Mouse (Mus musculus): ENCODE measurements around the gene Myo16. TPM values are rescaled to one million over a fixed set of nuclear protein-coding genes. Genes with fewer than 3 reads are reported as not detected.

The Myo16 gene
- polyA plus RNA-seq, 1 experiment from 2014 or later: 0.70 TPM

DNA sequence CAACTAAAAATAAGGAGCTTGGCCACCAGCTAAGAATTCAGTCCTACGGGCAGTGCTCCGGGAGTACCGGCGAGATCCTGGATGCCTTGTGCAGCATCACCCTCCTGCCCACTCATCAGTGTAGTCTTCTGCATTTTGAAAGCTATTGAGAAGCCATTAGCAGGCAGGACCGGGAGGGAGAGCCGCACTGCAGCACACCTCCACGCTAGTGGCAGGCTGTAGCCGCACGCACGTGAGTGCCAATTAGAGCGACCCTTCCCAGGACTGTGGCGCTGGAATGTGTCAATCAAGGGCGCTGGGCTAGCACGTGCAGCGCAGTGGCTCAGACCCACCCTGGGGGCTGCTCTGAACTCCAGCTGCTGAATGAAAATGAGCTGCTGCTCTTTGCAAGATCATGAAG is 95.4 kb downstream of the Myo16 start:
- DNase-seq: peak; percentile 4
- 4% methylated on average over 15 of the region's 15 CpGs for WGBS
- no peak for TF ChIP-seq CTCF (IDR thresholded peaks at IDR 0.05; ENCODE audit: low read depth)
- Histone ChIP-seq H3K4me2 (no peak overlapping the region), H3K27ac (ENCODE audit: low read depth) (no peak overlapping the region), H3K9ac (no peak overlapping the region), H3K4me1 (ENCODE audit: insufficient read depth) (no peaks in the 10 kb centered on the region), H3K27me3 (ENCODE audit: insufficient read depth, low read length) (no peaks in the 10 kb centered on the region), H3K9me3 (ENCODE audit: low read depth, low read length) (no peaks in the 10 kb centered on the region), H3K36me3 (ENCODE audit: insufficient read depth) (no peaks in the 10 kb centered on the region), H3K4me3 (ENCODE audit: low read depth, low read length) (no peak overlapping the region)
- no peak for ATAC-seq (ENCODE audit: insufficient read depth)

DNA sequence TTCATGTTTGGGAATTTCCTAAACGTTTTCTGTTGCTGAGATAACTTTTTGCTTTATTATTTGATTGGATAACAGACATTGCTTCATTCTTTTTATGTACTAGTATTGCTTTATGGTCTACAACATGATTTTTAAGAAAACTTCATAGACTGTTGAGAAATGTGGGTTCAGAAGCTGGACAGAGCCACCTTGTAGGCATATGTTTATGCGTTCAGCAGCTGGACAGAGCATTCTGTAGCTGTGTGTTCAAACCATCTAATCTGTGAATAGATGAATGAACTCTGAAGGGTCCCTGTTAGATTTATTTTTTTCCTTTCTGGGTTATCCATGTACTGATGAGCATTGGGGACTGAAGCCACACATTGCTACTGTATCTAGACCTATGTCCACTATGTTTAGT is 102.0 kb downstream of the Myo16 start:
- Histone ChIP-seq H3K27ac (ENCODE audit: low read depth) (no peak overlapping the region), H3K4me1 (ENCODE audit: insufficient read depth) (no peaks in the 10 kb centered on the region), H3K4me3 (ENCODE audit: low read depth, low read length) (no peak overlapping the region), H3K9me3 (ENCODE audit: low read depth, low read length) (no peaks in the 10 kb centered on the region), H3K4me2 (no peak overlapping the region), H3K27me3 (ENCODE audit: insufficient read depth, low read length) (no peaks in the 10 kb centered on the region), H3K36me3 (ENCODE audit: insufficient read depth) (no peaks in the 10 kb centered on the region), H3K9ac (no peak overlapping the region)
- no peak for TF ChIP-seq CTCF (IDR thresholded peaks at IDR 0.05; ENCODE audit: low read depth)
- WGBS: 62% methylated on average over 2 of the region's 2 CpGs
- ATAC-seq (ENCODE audit: insufficient read depth) (no peak), DNase-seq (peak; percentile 74)

DNA sequence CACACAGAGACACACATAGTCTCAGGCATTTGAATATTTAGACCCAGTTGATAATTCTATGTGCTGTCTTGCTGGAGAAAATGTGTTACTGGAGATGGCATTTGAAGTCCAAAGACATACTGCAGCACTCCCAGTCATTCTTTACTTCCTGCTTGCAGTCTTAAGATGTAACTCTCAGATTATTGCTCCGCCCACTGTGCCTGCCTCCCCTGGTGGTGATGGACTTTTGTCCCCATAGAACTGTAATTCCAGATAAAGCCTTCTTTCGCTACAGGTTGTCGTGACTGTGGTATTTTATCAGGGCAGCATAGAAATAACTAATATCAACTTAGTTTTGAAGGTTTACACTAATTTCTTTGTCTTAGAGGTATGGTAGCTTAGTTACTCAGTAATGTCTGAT is 102.9 kb downstream of the Myo16 start:
- no peaks in the 10 kb centered on the region for H3K9me3 ChIP-seq (ENCODE audit: low read depth, low read length)
- no peak for TF ChIP-seq CTCF (IDR thresholded peaks at IDR 0.05; ENCODE audit: low read depth)
- no peak for ATAC-seq (ENCODE audit: insufficient read depth)
- no peak overlapping the region for H3K4me3 ChIP-seq (ENCODE audit: low read depth, low read length)
- no peak overlapping the region for H3K4me2 ChIP-seq
- no peak overlapping the region for H3K9ac ChIP-seq
- H3K27ac ChIP-seq (ENCODE audit: low read depth): no peak overlapping the region
- WGBS: 79% methylated on average over 3 of the region's 3 CpGs
- DNase-seq: no peak
- no peaks in the 10 kb centered on the region for H3K27me3 ChIP-seq (ENCODE audit: insufficient read depth, low read length)
- H3K4me1 ChIP-seq (ENCODE audit: insufficient read depth): no peaks in the 10 kb centered on the region
- no peaks in the 10 kb centered on the region for H3K36me3 ChIP-seq (ENCODE audit: insufficient read depth)

DNA sequence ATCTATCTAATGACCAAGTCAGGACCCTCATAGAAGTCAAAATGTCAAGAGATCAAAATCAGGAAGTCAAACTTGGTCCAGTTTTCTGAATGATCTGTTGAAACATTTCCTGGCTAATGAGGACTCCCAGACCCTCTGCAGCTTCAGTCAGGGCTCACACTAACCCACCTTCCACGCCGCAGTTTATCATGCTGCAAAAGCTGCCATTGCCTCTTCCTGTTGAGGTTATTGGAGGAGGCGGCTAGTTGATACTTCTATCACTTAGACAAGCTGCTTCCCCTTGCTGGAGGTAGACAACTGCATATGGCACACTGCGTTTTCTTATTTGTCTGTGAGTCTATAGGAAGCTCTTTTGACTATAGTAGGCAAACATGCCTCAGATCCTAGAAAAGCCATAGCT is 116.4 kb downstream of the Myo16 start:
- no peak for TF ChIP-seq CTCF (IDR thresholded peaks at IDR 0.05; ENCODE audit: low read depth)
- no peak for DNase-seq
- H3K27ac ChIP-seq (ENCODE audit: low read depth): no peak overlapping the region
- H3K4me1 ChIP-seq (ENCODE audit: insufficient read depth): no peaks in the 10 kb centered on the region
- WGBS: 79% methylated on average over 4 of the region's 4 CpGs
- H3K9ac ChIP-seq: no peak overlapping the region
- H3K4me3 ChIP-seq (ENCODE audit: low read depth, low read length): no peak overlapping the region
- no peaks in the 10 kb centered on the region for H3K36me3 ChIP-seq (ENCODE audit: insufficient read depth)
- no peak overlapping the region for H3K4me2 ChIP-seq
- ATAC-seq (ENCODE audit: insufficient read depth): no peak
- no peaks in the 10 kb centered on the region for H3K27me3 ChIP-seq (ENCODE audit: insufficient read depth, low read length)
- H3K9me3 ChIP-seq (ENCODE audit: low read depth, low read length): no peaks in the 10 kb centered on the region

DNA sequence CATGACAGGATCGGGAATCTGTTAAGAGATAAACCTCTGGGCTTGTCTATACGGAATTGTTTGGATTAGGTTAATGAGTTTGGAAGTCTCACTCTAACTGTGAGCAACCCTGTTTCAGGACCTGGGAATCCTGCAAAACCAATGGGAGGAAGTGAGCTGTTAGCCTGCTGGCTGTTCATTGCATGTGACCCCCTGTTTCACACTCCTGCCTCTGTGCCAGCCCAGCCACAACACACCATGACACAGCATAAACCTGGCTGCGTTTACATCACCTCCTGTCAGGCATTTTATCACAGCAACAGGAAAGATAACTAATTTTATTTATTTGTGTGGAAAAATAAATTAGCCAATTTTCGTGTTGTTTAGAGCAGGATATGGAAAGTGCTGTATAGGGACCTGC is 138.9 kb downstream of the Myo16 start:
- H3K27ac ChIP-seq (ENCODE audit: low read depth): no peak overlapping the region
- ATAC-seq (ENCODE audit: insufficient read depth): no peak
- DNase-seq: no peak
- no peak overlapping the region for H3K4me3 ChIP-seq (ENCODE audit: low read depth, low read length)
- H3K4me1 ChIP-seq (ENCODE audit: insufficient read depth): no peaks in the 10 kb centered on the region
- no peaks in the 10 kb centered on the region for H3K27me3 ChIP-seq (ENCODE audit: insufficient read depth, low read length)
- no peak overlapping the region for H3K4me2 ChIP-seq
- H3K9me3 ChIP-seq (ENCODE audit: low read depth, low read length): no peaks in the 10 kb centered on the region
- H3K36me3 ChIP-seq (ENCODE audit: insufficient read depth): no peaks in the 10 kb centered on the region
- TF ChIP-seq CTCF (IDR thresholded peaks at IDR 0.05; ENCODE audit: low read depth): no peak
- H3K9ac ChIP-seq: no peak overlapping the region
- WGBS: 28% methylated on average over 4 of the region's 4 CpGs

DNA sequence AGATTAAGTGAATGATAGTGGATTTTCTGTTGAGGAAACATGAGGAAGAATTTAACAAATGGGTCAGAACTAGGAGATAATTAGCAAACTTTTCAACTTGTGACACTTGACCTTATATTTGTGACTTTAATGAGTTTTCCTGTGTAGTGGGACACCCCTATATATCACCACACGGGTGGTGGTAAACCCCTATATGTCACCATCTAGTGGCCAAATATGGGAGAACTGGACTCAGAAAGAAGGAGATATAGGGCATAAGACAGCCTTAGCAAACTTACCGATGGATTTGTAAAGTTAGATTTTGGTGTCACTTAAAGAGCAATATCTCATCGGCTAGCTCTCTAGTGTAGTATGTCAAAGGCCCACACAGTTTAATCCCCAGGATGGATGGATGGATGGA is 147.1 kb downstream of the Myo16 start:
- Histone ChIP-seq H3K36me3 (ENCODE audit: insufficient read depth) (no peaks in the 10 kb centered on the region), H3K27me3 (ENCODE audit: insufficient read depth, low read length) (no peaks in the 10 kb centered on the region), H3K4me1 (ENCODE audit: insufficient read depth) (no peaks in the 10 kb centered on the region), H3K9me3 (ENCODE audit: low read depth, low read length) (no peaks in the 10 kb centered on the region), H3K9ac (no peak overlapping the region), H3K4me2 (no peak overlapping the region), H3K4me3 (ENCODE audit: low read depth, low read length) (no peak overlapping the region), H3K27ac (ENCODE audit: low read depth) (no peak overlapping the region)
- peak; percentile 60 for TF ChIP-seq CTCF (IDR thresholded peaks at IDR 0.05; ENCODE audit: low read depth)
- 37% methylated on average over 3 of the region's 3 CpGs for WGBS
- ATAC-seq (ENCODE audit: insufficient read depth) (no peak), DNase-seq (peak; percentile 53)

DNA sequence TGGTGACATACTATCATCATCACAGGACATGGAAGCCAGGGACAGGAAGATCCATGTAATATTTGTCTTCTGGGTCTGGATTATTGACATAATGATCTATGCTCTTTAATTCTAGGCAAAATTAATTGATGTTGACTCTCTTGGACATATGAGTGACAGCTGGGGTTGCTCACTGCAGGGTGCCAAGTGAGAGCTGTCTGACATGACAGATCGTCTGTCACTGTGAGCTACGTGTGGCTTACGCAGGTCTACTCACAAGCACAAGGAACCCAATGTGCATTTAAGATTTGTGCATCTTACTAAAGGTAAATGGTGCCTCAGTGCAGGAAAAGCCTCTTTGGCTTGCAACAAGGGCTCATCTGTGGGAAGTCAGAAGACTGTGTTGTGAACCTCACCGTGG is 149.3 kb downstream of the Myo16 start:
- WGBS: 67% methylated on average over 4 of the region's 4 CpGs
- DNase-seq (no peak), ATAC-seq (ENCODE audit: insufficient read depth) (no peak)
- Histone ChIP-seq H3K36me3 (ENCODE audit: insufficient read depth) (no peaks in the 10 kb centered on the region), H3K9me3 (ENCODE audit: low read depth, low read length) (no peaks in the 10 kb centered on the region), H3K4me2 (no peak overlapping the region), H3K27ac (ENCODE audit: low read depth) (no peak overlapping the region), H3K9ac (no peak overlapping the region), H3K4me3 (ENCODE audit: low read depth, low read length) (no peak overlapping the region), H3K4me1 (ENCODE audit: insufficient read depth) (no peaks in the 10 kb centered on the region), H3K27me3 (ENCODE audit: insufficient read depth, low read length) (no peaks in the 10 kb centered on the region)
- no peak for TF ChIP-seq CTCF (IDR thresholded peaks at IDR 0.05; ENCODE audit: low read depth)

DNA sequence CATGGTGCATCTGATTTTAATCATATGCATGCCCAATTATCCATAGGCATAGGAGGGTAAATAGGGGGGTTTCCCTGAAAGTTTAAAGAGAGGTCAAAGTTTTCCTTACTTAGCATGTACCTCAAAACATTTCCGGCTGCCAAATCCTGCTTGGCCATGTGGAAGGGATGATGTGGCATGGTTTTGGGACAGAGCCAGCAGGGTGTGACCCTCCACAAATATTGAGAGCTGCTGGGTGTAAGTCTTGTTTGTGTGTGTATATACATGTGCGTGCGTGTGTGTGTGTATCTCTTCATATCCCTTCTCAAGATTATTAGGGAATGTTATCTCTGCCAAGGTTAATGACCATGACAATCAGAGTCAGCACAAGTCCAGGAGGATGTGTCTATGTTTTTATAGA is 150.3 kb downstream of the Myo16 start:
- no peak overlapping the region for H3K4me3 ChIP-seq (ENCODE audit: low read depth, low read length)
- no peaks in the 10 kb centered on the region for H3K4me1 ChIP-seq (ENCODE audit: insufficient read depth)
- no peaks in the 10 kb centered on the region for H3K9me3 ChIP-seq (ENCODE audit: low read depth, low read length)
- no peaks in the 10 kb centered on the region for H3K27me3 ChIP-seq (ENCODE audit: insufficient read depth, low read length)
- no peak overlapping the region for H3K4me2 ChIP-seq
- no peak for TF ChIP-seq CTCF (IDR thresholded peaks at IDR 0.05; ENCODE audit: low read depth)
- DNase-seq (no peak), ATAC-seq (ENCODE audit: insufficient read depth) (no peak)
- no peaks in the 10 kb centered on the region for H3K36me3 ChIP-seq (ENCODE audit: insufficient read depth)
- no peak overlapping the region for H3K9ac ChIP-seq
- WGBS: 69% methylated on average over 3 of the region's 3 CpGs
- H3K27ac ChIP-seq (ENCODE audit: low read depth): no peak overlapping the region
